Mouse (Mus musculus) forebrain, embryonic 15.5 days (tissue): ENCODE results near the gene Srp54c. TPM values are rescaled to one million over a fixed set of nuclear protein-coding genes. Genes with fewer than 3 reads are reported as not detected.

Experiments
- ATAC-seq: fragments of 200-750 bp; cut with Nextera tagmentation; replicated peaks from 2 replicates; pipeline ENCODE4 v1.8.0; 2017; ENCODE audit warnings: mild to moderate bottlenecking, moderate TSS enrichment, moderate library complexity
- H3K27ac ChIP-seq: fragments of 300-500 bp; sonication (generic); replicated peaks from 2 replicates; pipeline ENCODE4 v1.5.1; 2015; ENCODE audit warnings: mild to moderate bottlenecking, inconsistent platforms
- H3K27me3 ChIP-seq: fragments of 300-500 bp; sonication (generic); 2 replicates; pipeline ENCODE4 v1.6.1; 2015; ENCODE audit warnings: inconsistent platforms
- H3K36me3 ChIP-seq: fragments of 300-500 bp; sonication (generic); 2 replicates; pipeline ENCODE4 v1.6.1; 2015; ENCODE audit warnings: mild to moderate bottlenecking, inconsistent platforms
- H3K4me1 ChIP-seq: fragments of 300-500 bp; sonication (generic); 2 replicates; pipeline ENCODE4 v1.6.1; 2015; ENCODE audit warnings: inconsistent platforms
- H3K4me2 ChIP-seq: fragments of 300-500 bp; sonication (generic); replicated peaks from 2 replicates; pipeline ENCODE4 v1.6.1; 2015; ENCODE audit warnings: mild to moderate bottlenecking, inconsistent platforms
- H3K4me3 ChIP-seq: fragments of 300-500 bp; sonication (generic); 2 replicates; pipeline ENCODE4 v1.5.1; 2015; ENCODE audit warnings: mild to moderate bottlenecking, inconsistent platforms
- H3K9ac ChIP-seq: fragments of 300-500 bp; sonication (generic); replicated peaks from 2 replicates; pipeline ENCODE4 v1.6.1; 2015; ENCODE audit warnings: mild to moderate bottlenecking, inconsistent platforms
- H3K9me3 ChIP-seq: fragments of 300-500 bp; sonication (generic); 2 replicates; pipeline ENCODE4 v1.6.1; 2016; ENCODE audit warnings: inconsistent platforms
- WGBS: fragments of 180-500 bp; shearing (Covaris S2); methylation state at CpG from one replicate; pipeline ENCODE4 v1.1.7; 2015; ENCODE audit warnings: mixed read lengths; 5-methylcytosine and 5-hydroxymethylcytosine counted together
- polyA plus RNA-seq: library from polyadenylated mRNA; unstranded; fragments of >200 nt; fragmentation: Nextera tagmentation; extraction: Ambion mirVana; gene quantifications from 2 replicates; pipeline ENCODE4 v1.2.1, GENCODE M21; 2015

Gene Srp54c
- polyA plus RNA-seq, 1 experiment from 2014 or later, result 83.1 TPM

GRCm38 (mm10) chr12:55299336-55299735 lies 69.4 kb downstream of the Srp54c start, which contains the start of gene 1110008L16Rik:
TSS of gene 1110008L16Rik (plus strand) at chr12:55299577.
- Histone ChIP-seq H3K9me3 (no peaks in the 10 kb centered on the region), H3K4me1 (peaks cover 37% of the 10 kb centered on the region), H3K27me3 (no peaks in the 10 kb centered on the region), H3K9ac (no peak within 1 kb of the TSS), H3K36me3 (peaks cover 29% of the 10 kb centered on the region), H3K4me2 (no peak within 1 kb of the TSS), H3K27ac (no peak within 1 kb of the TSS), H3K4me3 (no peak within 1 kb of the TSS)
- no peak for ATAC-seq
- WGBS, result 93% methylated on average over 5 of the region's 5 CpGs

GRCm38 (mm10) chr12:55300820-55301351 lies 70.9 kb downstream of the Srp54c start:
- Histone ChIP-seq H3K4me2 (peak overlapping the region; percentile 74), H3K27me3 (no peaks in the 10 kb centered on the region), H3K4me3 (peak overlapping the region; percentile 69), H3K9ac (peak overlapping the region; percentile 64; the same call in 1 of the 2 replicates), H3K27ac (no peak overlapping the region), H3K36me3 (peaks cover 18% of the 10 kb centered on the region), H3K9me3 (no peaks in the 10 kb centered on the region), H3K4me1 (peaks cover 37% of the 10 kb centered on the region)
- WGBS, result 91% methylated on average over 3 of the region's 3 CpGs
- no peak for ATAC-seq

- Histone ChIP-seq H3K4me1 (peaks cover 37% of the 10 kb centered on the region), H3K36me3 (peaks cover 18% of the 10 kb centered on the region), H3K27ac (peak overlapping the region; percentile 89), H3K4me2 (peak overlapping the region; percentile 74), H3K27me3 (no peaks in the 10 kb centered on the region), H3K9ac (peak overlapping the region; percentile 64), H3K9me3 (no peaks in the 10 kb centered on the region), H3K4me3 (peak overlapping the region; percentile 69)
- no peak for ATAC-seq
- WGBS, result 45% methylated on average over 11 of the region's 11 CpGs
These were observed 71.7 kb downstream of the Srp54c start for GRCm38 (mm10) chr12:55301472-55302300.

DNA sequence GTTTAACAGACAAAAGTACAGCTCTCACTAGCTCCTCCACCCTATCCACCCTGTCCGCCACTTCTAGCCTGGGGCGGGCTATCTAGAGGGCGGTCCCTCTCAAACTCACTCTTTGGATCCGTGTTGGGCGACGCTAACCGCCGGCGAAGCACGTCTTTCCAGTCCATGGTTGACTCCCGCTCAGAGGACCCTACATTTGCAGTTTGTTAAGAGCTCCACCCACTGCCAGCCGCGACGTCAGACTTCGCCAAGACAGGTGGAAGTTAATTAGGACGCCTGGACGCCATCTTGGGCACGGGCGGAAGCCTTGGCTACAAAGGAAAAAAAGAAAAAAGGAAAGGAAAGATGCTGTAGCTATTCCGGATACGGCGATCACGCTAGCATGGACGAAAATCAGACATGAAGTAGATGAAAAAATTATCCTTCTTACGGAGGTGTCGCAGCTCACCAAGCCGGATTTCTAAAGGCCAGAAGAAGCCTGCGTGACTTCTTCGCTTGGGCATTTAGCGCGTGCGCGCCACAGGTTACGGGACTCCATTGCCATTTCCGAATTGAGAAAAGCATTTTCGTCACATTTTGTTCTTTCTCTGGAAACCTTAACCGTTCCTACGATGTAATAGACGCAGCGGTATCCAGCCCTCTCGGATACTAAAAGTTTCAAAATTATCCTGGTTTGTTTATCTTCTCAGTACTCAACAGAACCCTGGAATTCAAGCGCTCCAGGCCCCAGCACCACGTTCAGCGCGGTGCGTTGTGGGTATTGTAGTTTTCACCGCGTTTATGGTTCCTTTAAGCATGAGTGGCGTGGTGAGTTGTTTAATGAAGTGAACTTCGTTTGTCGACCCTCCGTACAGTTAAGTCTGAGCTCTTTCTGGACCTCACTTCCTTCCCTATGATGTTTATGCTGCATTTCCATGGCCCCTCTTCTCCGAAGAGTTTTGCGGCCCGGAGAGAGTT lies 72.8 kb downstream of the Srp54c start, which contains the start of gene Ppp2r3c:
Ppp2r3c (minus strand) TSS at position 514 of the 957 bp plus-strand sequence.
- WGBS, result under 1% methylated on average over 55 of the region's 55 CpGs
- H3K4me1 ChIP-seq, result peaks cover 37% of the 10 kb centered on the region
- ATAC-seq, result peak; percentile 94

GRCm38 (mm10) chr12:55306371-55306770 lies 76.4 kb downstream of the Srp54c start:
- H3K27me3 ChIP-seq, result no peaks in the 10 kb centered on the region
- 0 out of 2 replicates have a peak, but pooled peaks cover 2% of the 10 kb centered on the region for H3K36me3 ChIP-seq
- ATAC-seq, result no peak
- H3K9me3 ChIP-seq, result no peaks in the 10 kb centered on the region
- 95% methylated on average over 4 of the region's 4 CpGs for WGBS
- H3K4me3 ChIP-seq, result no peak overlapping the region
- H3K4me1 ChIP-seq, result peaks cover 17% of the 10 kb centered on the region
- no peak overlapping the region for H3K27ac ChIP-seq
- no peak overlapping the region for H3K4me2 ChIP-seq
- H3K9ac ChIP-seq, result no peak overlapping the region

More for the DNA sequence above, 72.8 kb downstream of the Srp54c start, which contains the start of gene Ppp2r3c:
- Histone ChIP-seq H3K9me3 (no peaks in the 10 kb centered on the region), H3K4me2 (peak within 1 kb of the TSS; percentile 74), H3K4me3 (peak within 1 kb of the TSS; percentile 69), H3K9ac (peak within 1 kb of the TSS; percentile 64), H3K27me3 (no peaks in the 10 kb centered on the region), H3K27ac (peak within 1 kb of the TSS; percentile 89), H3K36me3 (peaks cover 9% of the 10 kb centered on the region)

- Histone ChIP-seq H3K4me1 (peaks cover 10% of the 10 kb centered on the region), H3K9ac (no peak overlapping the region), H3K4me3 (peak overlapping the region; percentile 5; the same call in 1 of the 2 replicates), H3K4me2 (peak overlapping the region; percentile 23), H3K36me3 (0 out of 2 replicates have a peak, but pooled peaks cover 2% of the 10 kb centered on the region), H3K9me3 (no peaks in the 10 kb centered on the region), H3K27me3 (no peaks in the 10 kb centered on the region), H3K27ac (peak overlapping the region; percentile 44; the same call in 1 of the 2 replicates)
- WGBS, result 46% methylated on average over 6 of the region's 6 CpGs
- no peak for ATAC-seq
These were observed 77.6 kb downstream of the Srp54c start for GRCm38 (mm10) chr12:55307566-55307965.

DNA sequence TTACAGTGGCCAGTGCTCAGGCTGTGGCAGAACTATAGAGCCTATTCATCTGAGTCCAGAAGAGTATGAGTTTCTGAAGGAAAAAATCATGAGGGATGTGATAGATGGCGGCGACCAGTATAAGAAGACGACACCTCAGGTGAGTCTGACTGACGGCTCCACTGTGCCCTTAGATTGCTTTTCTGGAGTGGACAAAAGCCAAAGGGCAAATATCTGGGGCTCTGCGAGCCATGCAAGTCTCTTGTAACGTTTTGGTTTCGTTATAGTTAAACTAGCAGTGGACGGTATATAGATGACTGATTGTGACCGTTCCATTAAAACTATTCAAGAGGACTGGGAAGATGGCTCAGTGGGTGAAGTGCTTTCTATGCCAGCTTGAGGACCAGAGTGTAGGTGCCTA lies 78.8 kb downstream of the Srp54c start:
- WGBS, result 96% methylated on average over 9 of the region's 9 CpGs
- ATAC-seq, result no peak
- H3K27me3 ChIP-seq, result no peaks in the 10 kb centered on the region
- 0 out of 2 replicates have a peak, but pooled peaks cover 2% of the 10 kb centered on the region for H3K36me3 ChIP-seq
- H3K4me2 ChIP-seq, result no peak overlapping the region
- no peak overlapping the region for H3K4me3 ChIP-seq
- peaks cover 5% of the 10 kb centered on the region for H3K4me1 ChIP-seq
- H3K9me3 ChIP-seq, result no peaks in the 10 kb centered on the region
- no peak overlapping the region for H3K9ac ChIP-seq
- H3K27ac ChIP-seq, result no peak overlapping the region

GRCm38 (mm10) chr12:55309501-55309900 lies 79.5 kb downstream of the Srp54c start:
- Histone ChIP-seq H3K9me3 (no peaks in the 10 kb centered on the region), H3K27me3 (no peaks in the 10 kb centered on the region), H3K4me1 (no peaks in the 10 kb centered on the region; the same call in 1 of the 2 replicates), H3K27ac (no peak overlapping the region), H3K4me3 (no peak overlapping the region), H3K4me2 (no peak overlapping the region), H3K36me3 (0 out of 2 replicates have a peak, but pooled peaks cover 2% of the 10 kb centered on the region), H3K9ac (no peak overlapping the region)
- ATAC-seq, result no peak
- 63% methylated on average over 8 of the region's 8 CpGs for WGBS

- Histone ChIP-seq H3K27ac (no peak overlapping the region), H3K36me3 (no peaks in the 10 kb centered on the region), H3K4me3 (no peak overlapping the region), H3K9me3 (no peaks in the 10 kb centered on the region), H3K9ac (no peak overlapping the region), H3K27me3 (no peaks in the 10 kb centered on the region), H3K4me1 (no peaks in the 10 kb centered on the region; the same call in 1 of the 2 replicates), H3K4me2 (no peak overlapping the region)
- WGBS, result 87% methylated on average over 7 of the region's 7 CpGs
- ATAC-seq, result no peak
These were observed 81.9 kb downstream of the Srp54c start for GRCm38 (mm10) chr12:55311841-55312240.
